10 mouse cellular contexts compared by ENCODE assay signal in genomic region chr17:79975997-79976443, GRCm38 (mm10).
DNase-seq lines count a peak whose midpoint lies in the region; ATAC-seq and TF ChIP-seq lines count a peak whose summit lies in the region.
"Had no signal": no experiment of that assay in that cellular context is flagged by ENCODE, and none has a peak within 500 bp of the region (broad histone marks: within the 10 kb centered on the region; RNA-seq: fewer than 3 reads in every experiment).

No protein-coding gene starts in this region.

- peak overlapping the region; percentile 92 for H3K27ac ChIP-seq in gastrocnemius, adult 2 months
- no peak overlapping the region; the same call in 1 of the 2 replicates for H3K27ac ChIP-seq in embryonic facial prominence, embryonic 15.5 days (replicated peaks)
- no peak overlapping the region for H3K27ac ChIP-seq in limb, embryonic 12.5 days
- no peak overlapping the region for H3K27ac ChIP-seq in neural tube, embryonic 12.5 days
- H3K27ac ChIP-seq: macrophage had no signal

- no peak overlapping the region for H3K4me3 ChIP-seq in gastrocnemius, adult 2 months
- H3K4me3 ChIP-seq in embryonic facial prominence, embryonic 15.5 days (replicated peaks), result peak overlapping the region; percentile 18; the same call in 1 of the 2 replicates
- no peak overlapping the region for H3K4me3 ChIP-seq in limb, embryonic 12.5 days (replicated peaks)
- 0 out of 2 replicates have a peak overlapping the region, but pooled peaks have one; percentile 13 for H3K4me3 ChIP-seq in neural tube, embryonic 12.5 days

- no peak overlapping the region for H3K9ac ChIP-seq in embryonic facial prominence, embryonic 15.5 days
- no peak overlapping the region for H3K9ac ChIP-seq in limb, embryonic 12.5 days (replicated peaks)
- no peak overlapping the region for H3K9ac ChIP-seq in neural tube, embryonic 12.5 days

- peak; percentile 81 for ATAC-seq in CD4-positive, CD25-positive, alpha-beta regulatory T cell, adult 4 months
- ATAC-seq in embryonic facial prominence, embryonic 15.5 days (ENCODE audit: insufficient number of reproducible peaks, low FRiP score, low TSS enrichment, low read depth), result no peak
- no peak for ATAC-seq in limb, embryonic 12.5 days (ENCODE audit: insufficient number of reproducible peaks, insufficient read depth, low FRiP score, low TSS enrichment, low read depth)
- ATAC-seq in neural tube, embryonic 12.5 days (ENCODE audit: low FRiP score, low read depth), result peak; percentile 90

- DNase-seq in gastrocnemius, adult 2 months, result no peak
- DNase-seq in gastrocnemius, postnatal 10 days, result no peak
- no peak for DNase-seq in left cerebral cortex, postnatal 14 days (ENCODE audit: low spot score in 2 of 2)
- no peak for DNase-seq in left cerebral cortex, postnatal 10 days (ENCODE audit: extremely low spot score in 1 of 2, low spot score in 2 of 2)

- peak overlapping the region; percentile 38 for H3K4me2 ChIP-seq in embryonic facial prominence, embryonic 15.5 days (replicated peaks)
- peak overlapping the region; percentile 37 for H3K4me2 ChIP-seq in limb, embryonic 12.5 days
- peak overlapping the region; percentile 52 for H3K4me2 ChIP-seq in neural tube, embryonic 12.5 days (replicated peaks)

- 0 out of 2 replicates have a peak, but pooled peaks cover 3% of the 10 kb centered on the region for H3K27me3 ChIP-seq in embryonic facial prominence, embryonic 15.5 days
- no peaks in the 10 kb centered on the region for H3K27me3 ChIP-seq in limb, embryonic 12.5 days
- H3K27me3 ChIP-seq in neural tube, embryonic 12.5 days (replicated peaks), result no peaks in the 10 kb centered on the region; the same call in 1 of the 2 replicates

- no peaks in the 10 kb centered on the region for H3K9me3 ChIP-seq in embryonic facial prominence, embryonic 15.5 days (replicated peaks)
- no peaks in the 10 kb centered on the region for H3K9me3 ChIP-seq in limb, embryonic 12.5 days
- H3K9me3 ChIP-seq in neural tube, embryonic 12.5 days, result no peaks in the 10 kb centered on the region
- H3K9me3 ChIP-seq: G1E had no signal

- H3K4me1 ChIP-seq in embryonic facial prominence, embryonic 15.5 days, result peaks cover 36% of the 10 kb centered on the region
- H3K4me1 ChIP-seq in limb, embryonic 12.5 days (replicated peaks), result peaks cover 66% of the 10 kb centered on the region
- H3K4me1 ChIP-seq in neural tube, embryonic 12.5 days, result 0 out of 2 replicates have a peak, but pooled peaks cover 11% of the 10 kb centered on the region

- 21% methylated on average over 11 of the region's 11 CpGs for WGBS in embryonic facial prominence, embryonic 15.5 days
- WGBS in limb, embryonic 12.5 days, result 26% methylated on average over 11 of the region's 11 CpGs
- WGBS in neural tube, embryonic 12.5 days, result 26% methylated on average over 11 of the region's 11 CpGs

- no peak for TF ChIP-seq CTCF in gastrocnemius, adult 2 months (IDR thresholded peaks at IDR 0.05)

- H3K36me3 ChIP-seq in embryonic facial prominence, embryonic 15.5 days, result no peaks in the 10 kb centered on the region
- H3K36me3 ChIP-seq in limb, embryonic 12.5 days, result no peaks in the 10 kb centered on the region
- no peaks in the 10 kb centered on the region for H3K36me3 ChIP-seq in neural tube, embryonic 12.5 days
- H3K36me3 ChIP-seq: G1E had no signal

- intact Hi-C loops in gastrocnemius, adult 2 months (cut with DNase I), result loop anchor here (5.0 kb wide), 1 partner anchor 79 kb away; the partner anchor contains the start of gene Atl2
- intact Hi-C loops in left cerebral cortex, postnatal 14 days (cut with DNase I), result no loop called here
- intact Hi-C loops in left cerebral cortex, postnatal 10 days (cut with DNase I), result no loop called here

Comparison
In these comparisons a context has a peak if more than half of its experiments do, and no peak if none do; other contexts are left out.
1. H3K4me3 ChIP-seq: peak in embryonic facial prominence, embryonic 15.5 days (single experiment) and neural tube, embryonic 12.5 days (single experiment); none in gastrocnemius, adult 2 months (single experiment) and limb, embryonic 12.5 days (single experiment).
2. ATAC-seq: peak in CD4-positive, CD25-positive, alpha-beta regulatory T cell, adult 4 months (single experiment) and neural tube, embryonic 12.5 days (single experiment); none in embryonic facial prominence, embryonic 15.5 days (single experiment) and limb, embryonic 12.5 days (single experiment).
3. Peak in every context shown above with its lines, with median percentiles within 50 percentile points of each other: H3K4me2 ChIP-seq.